Mouse (Mus musculus): ENCODE measurements around the gene Rpia. TPM values are rescaled to one million over a fixed set of nuclear protein-coding genes. Genes with fewer than 3 reads are reported as not detected.

Rpia gene
- total RNA-seq, 2 experiments from 2014 or later = 11.2 to 12.5 TPM

GRCm38 (mm10) chr6:70815471-70815870 lies 23.4 kb upstream of the Rpia start:
- no peak for DNase-seq (ENCODE audit: low spot score in 2 of 2)
- no peak for TF ChIP-seq CTCF (conservative IDR thresholded peaks at IDR 0.05)
- no peak overlapping the region for H3K27ac ChIP-seq
- H3K4me3 ChIP-seq = no peak overlapping the region

- Histone ChIP-seq H3K4me3 (no peak overlapping the region), H3K27ac (no peak overlapping the region)
- no peak for TF ChIP-seq CTCF (conservative IDR thresholded peaks at IDR 0.05)
- no peak for DNase-seq (ENCODE audit: low spot score in 2 of 2)
Observed at GRCm38 (mm10) chr6:70814629-70814950, 22.6 kb upstream of the Rpia start.

GRCm38 (mm10) chr6:70813921-70814628 lies 22.0 kb upstream of the Rpia start:
- no peak for TF ChIP-seq CTCF (conservative IDR thresholded peaks at IDR 0.05)
- H3K27ac ChIP-seq = no peak overlapping the region
- no peak for DNase-seq (ENCODE audit: low spot score in 2 of 2)
- no peak overlapping the region for H3K4me3 ChIP-seq

GRCm38 (mm10) chr6:70812526-70812895 lies 20.5 kb upstream of the Rpia start:
- TF ChIP-seq CTCF (conservative IDR thresholded peaks at IDR 0.05) = no peak
- H3K27ac ChIP-seq = no peak overlapping the region
- no peak overlapping the region for H3K4me3 ChIP-seq
- DNase-seq (ENCODE audit: low spot score in 2 of 2) = no peak

GRCm38 (mm10) chr6:70811557-70812525 lies 19.8 kb upstream of the Rpia start:
- TF ChIP-seq CTCF (conservative IDR thresholded peaks at IDR 0.05) = peak; percentile 99
- Histone ChIP-seq H3K27ac (no peak overlapping the region), H3K4me3 (no peak overlapping the region)
- DNase-seq (ENCODE audit: low spot score in 2 of 2) = peak; percentile 67 to 87

- no peak overlapping the region for H3K4me3 ChIP-seq
- no peak for DNase-seq (ENCODE audit: low spot score in 2 of 2)
- H3K27ac ChIP-seq = no peak overlapping the region
- no peak for TF ChIP-seq CTCF (conservative IDR thresholded peaks at IDR 0.05)
Observed at GRCm38 (mm10) chr6:70810524-70810923, 18.5 kb upstream of the Rpia start.

- no peak overlapping the region for H3K4me3 ChIP-seq
- H3K27ac ChIP-seq = no peak overlapping the region
- DNase-seq (ENCODE audit: low spot score in 2 of 2) = no peak
- no peak for TF ChIP-seq CTCF (conservative IDR thresholded peaks at IDR 0.05)
Observed at GRCm38 (mm10) chr6:70806514-70806912, 14.5 kb upstream of the Rpia start.

GRCm38 (mm10) chr6:70805820-70806513 lies 13.9 kb upstream of the Rpia start:
- H3K4me3 ChIP-seq = peak overlapping the region; percentile 1; the same call in 1 of the 2 replicates
- no peak overlapping the region for H3K27ac ChIP-seq
- TF ChIP-seq CTCF (conservative IDR thresholded peaks at IDR 0.05) = peak; percentile 89
- peak; percentile 49 to 77 for DNase-seq (ENCODE audit: low spot score in 2 of 2)

GRCm38 (mm10) chr6:70805267-70805666 lies 13.2 kb upstream of the Rpia start:
- H3K4me3 ChIP-seq = peak overlapping the region; percentile 28; the same call in 1 of the 2 replicates
- peak; percentile 64 for TF ChIP-seq CTCF (conservative IDR thresholded peaks at IDR 0.05)
- peak; percentile 51 to 64 for DNase-seq (ENCODE audit: low spot score in 2 of 2)
- H3K27ac ChIP-seq = no peak overlapping the region

GRCm38 (mm10) chr6:70804632-70805031 lies 12.6 kb upstream of the Rpia start:
- peak; percentile 84 for TF ChIP-seq CTCF (conservative IDR thresholded peaks at IDR 0.05)
- H3K4me3 ChIP-seq = no peak overlapping the region
- peak in 1 of 2 experiments; percentile 27 for DNase-seq (ENCODE audit: low spot score in 2 of 2)
- H3K27ac ChIP-seq = no peak overlapping the region

- TF ChIP-seq CTCF (conservative IDR thresholded peaks at IDR 0.05) = peak; percentile 87
- H3K4me3 ChIP-seq = no peak overlapping the region
- DNase-seq (ENCODE audit: low spot score in 2 of 2) = peak in 1 of 2 experiments; percentile 62
- H3K27ac ChIP-seq = no peak overlapping the region
Observed at GRCm38 (mm10) chr6:70797581-70798251, 5.7 kb upstream of the Rpia start.

GRCm38 (mm10) chr6:70796940-70797339 lies 4.9 kb upstream of the Rpia start:
- no peak for TF ChIP-seq CTCF (conservative IDR thresholded peaks at IDR 0.05)
- no peak for DNase-seq (ENCODE audit: low spot score in 2 of 2)
- Histone ChIP-seq H3K4me3 (no peak overlapping the region), H3K27ac (no peak overlapping the region)
